8 mouse cellular contexts compared by ENCODE assay signal in the genomic region with DNA sequence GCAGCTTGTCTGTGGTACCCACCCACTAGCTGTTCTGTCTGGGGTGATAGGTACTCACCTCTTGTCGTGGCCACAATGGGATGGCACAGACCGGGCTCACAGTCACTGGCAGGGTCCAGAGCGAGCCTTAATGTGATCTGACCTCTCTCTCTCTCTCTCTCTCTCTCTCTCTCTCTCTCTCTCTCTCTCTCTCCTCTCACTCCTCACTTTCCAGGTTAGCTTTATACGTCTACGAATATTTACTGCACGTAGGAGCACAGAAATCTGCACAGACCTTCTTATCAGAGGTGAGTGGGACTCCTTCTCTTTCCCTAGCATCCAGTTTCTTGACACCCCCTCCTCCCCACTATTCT. TPM values are rescaled to one million over a fixed set of nuclear protein-coding genes. Genes with fewer than 3 reads are reported as not detected.
DNase-seq lines count a peak whose midpoint lies in the region; ATAC-seq and TF ChIP-seq lines count a peak whose summit lies in the region.

No protein-coding gene starts in this region.

- no peak for ATAC-seq in kidney, embryonic 15.5 days (replicated peaks; ENCODE audit: low FRiP score)
- no peak for ATAC-seq in hindbrain, embryonic 14.5 days (ENCODE audit: low FRiP score)
- no peak for ATAC-seq in midbrain, embryonic 13.5 days

- intact Hi-C loops in left cerebral cortex, postnatal 10 days (cut with DNase I), result loop anchor here (5.0 kb wide), 3 partner anchors 75 to 250 kb away; a partner anchor contains a TSS

- peak overlapping the region; percentile 98 for H3K9ac ChIP-seq in kidney, embryonic 15.5 days
- H3K9ac ChIP-seq in hindbrain, embryonic 14.5 days, result peak overlapping the region; percentile 98
- H3K9ac ChIP-seq in midbrain, embryonic 13.5 days (replicated peaks), result peak overlapping the region; percentile 100

- no peak for TF ChIP-seq CTCF in cortical plate, adult 2 months (IDR thresholded peaks at IDR 0.05; ENCODE audit: extremely low read depth, insufficient read depth, low read length)

- H3K4me2 ChIP-seq in kidney, embryonic 15.5 days, result peak overlapping the region; percentile 81
- peak overlapping the region; percentile 66 for H3K4me2 ChIP-seq in hindbrain, embryonic 14.5 days (replicated peaks)
- H3K4me2 ChIP-seq in midbrain, embryonic 13.5 days (replicated peaks), result peak overlapping the region; percentile 86

- peak overlapping the region; percentile 100 for H3K4me3 ChIP-seq in kidney, embryonic 15.5 days (replicated peaks)
- H3K4me3 ChIP-seq in cortical plate, adult 2 months (ENCODE audit: insufficient read depth, low read length), result peak overlapping the region; percentile 54
- H3K4me3 ChIP-seq in hindbrain, embryonic 14.5 days (replicated peaks; ENCODE audit: low read length), result peak overlapping the region; percentile 76
- H3K4me3 ChIP-seq in midbrain, embryonic 13.5 days (replicated peaks), result peak overlapping the region; percentile 100

- peak overlapping the region; percentile 96 for H3K27ac ChIP-seq in kidney, embryonic 15.5 days
- H3K27ac ChIP-seq in cortical plate, adult 2 months (ENCODE audit: insufficient read depth, low read length), result no peak overlapping the region
- H3K27ac ChIP-seq in hindbrain, embryonic 14.5 days, result peak overlapping the region; percentile 100
- peak overlapping the region; percentile 100 for H3K27ac ChIP-seq in midbrain, embryonic 13.5 days

- no peaks in the 10 kb centered on the region for H3K27me3 ChIP-seq in kidney, embryonic 15.5 days
- no peaks in the 10 kb centered on the region for H3K27me3 ChIP-seq in hindbrain, embryonic 14.5 days (ENCODE audit: control insufficient read depth, insufficient read depth, low read length)
- no peaks in the 10 kb centered on the region for H3K27me3 ChIP-seq in midbrain, embryonic 13.5 days

- H3K36me3 ChIP-seq in kidney, embryonic 15.5 days, result peaks cover 46% of the 10 kb centered on the region
- H3K36me3 ChIP-seq in hindbrain, embryonic 14.5 days (replicated peaks; ENCODE audit: control insufficient read depth, insufficient read depth), result peaks cover 39% of the 10 kb centered on the region
- H3K36me3 ChIP-seq in midbrain, embryonic 13.5 days, result peaks cover 42% of the 10 kb centered on the region

- H3K9me3 ChIP-seq in kidney, embryonic 15.5 days (replicated peaks), result no peaks in the 10 kb centered on the region
- no peaks in the 10 kb centered on the region for H3K9me3 ChIP-seq in hindbrain, embryonic 14.5 days (ENCODE audit: control insufficient read depth, low read length)
- H3K9me3 ChIP-seq in midbrain, embryonic 13.5 days, result no peaks in the 10 kb centered on the region

- H3K4me1 ChIP-seq in kidney, embryonic 15.5 days, result peaks cover 57% of the 10 kb centered on the region
- H3K4me1 ChIP-seq in cortical plate, adult 2 months (ENCODE audit: control insufficient read depth, insufficient read depth, low read length), result peaks cover 11% of the 10 kb centered on the region; the same call in 1 of the 2 replicates
- peaks cover 52% of the 10 kb centered on the region for H3K4me1 ChIP-seq in hindbrain, embryonic 14.5 days (replicated peaks; ENCODE audit: control insufficient read depth, insufficient read depth, low read length)
- H3K4me1 ChIP-seq in midbrain, embryonic 13.5 days (replicated peaks), result peaks cover 69% of the 10 kb centered on the region

- 2% methylated on average over 6 of the region's 6 CpGs for WGBS in kidney, embryonic 15.5 days
- WGBS in hindbrain, embryonic 14.5 days, result 3% methylated on average over 6 of the region's 6 CpGs
- 0% methylated on average over 6 of the region's 6 CpGs for WGBS in midbrain, embryonic 13.5 days

- no peak for DNase-seq in kidney, postnatal 10 days
- DNase-seq in hindbrain, embryonic 14.5 days (ENCODE audit: low spot score), result no peak
- no peak for DNase-seq in urinary bladder, adult 18-20 months (ENCODE audit: low spot score in 2 of 2)
- DNase-seq in spleen, adult 18-20 months, result no peak
- no peak for DNase-seq in left cerebral cortex, postnatal 10 days (ENCODE audit: extremely low spot score in 1 of 2, low spot score in 2 of 2)

- TF ChIP-seq POLR2A in cortical plate, adult 2 months (IDR thresholded peaks at IDR 0.05; ENCODE audit: extremely low read depth, insufficient read depth, low read length), result no peak

RNA-seq across cellular contexts. Expression of a gene that starts 2.2 kb away (rescaled TPM):
- polyA plus RNA-seq in kidney, embryonic 15.5 days (2015; fragmentation: Nextera tagmentation; extraction: Ambion mirVana), result 99.4 and 108 TPM in 2 replicates
- 121 and 123 TPM in 2 replicates for polyA plus RNA-seq in cortical plate, adult 2 months (2012; rRNA removed)
- polyA plus RNA-seq in hindbrain, embryonic 14.5 days (2014; fragmentation: Nextera tagmentation; extraction: Ambion mirVana), result 93.0 and 100 TPM in 2 replicates
- polyA plus RNA-seq in midbrain, embryonic 13.5 days (2015; fragmentation: Nextera tagmentation; extraction: Ambion mirVana), result 192 and 229 TPM in 2 replicates
- 100 to 1,000 TPM; 114 to 119 TPM for total RNA-seq in left cerebral cortex, postnatal 10 days (2021)
